Mouse (Mus musculus): Measurements from ENCODE around the gene Ecd. TPM values are rescaled to one million over a fixed set of nuclear protein-coding genes. Genes with fewer than 3 reads are reported as not detected.

The Ecd gene
- total and polyA plus RNA-seq, 3 experiments: 56.6 to 79.6 (median 62.5) TPM

- TF ChIP-seq GATA2 (IDR thresholded peaks at IDR 0.05; ENCODE audit: borderline replicate concordance, low read depth, low read length) (no peak), GATA1 (IDR thresholded peaks at IDR 0.05; ENCODE audit: borderline replicate concordance, low read length) (no peak), TAL1 (conservative IDR thresholded peaks at IDR 0.05; ENCODE audit: low read depth, low read length) (no peak), POLR2AphosphoS5 (IDR thresholded peaks at IDR 0.05; ENCODE audit: insufficient replicate concordance, low read depth, low read length) (no peak), CTCF (IDR thresholded peaks at IDR 0.05; ENCODE audit: low read depth, low read length) (no peak)
- H3K4me1 ChIP-seq (ENCODE audit: insufficient read depth, low read depth, low read length): peaks cover 6% of the 10 kb centered on the region; the same call in 1 of the 2 replicates
- no peaks in the 10 kb centered on the region for H3K9me3 ChIP-seq (replicated peaks)
- ATAC-seq (ENCODE audit: extremely low read depth, insufficient number of reproducible peaks, low FRiP score, poor library complexity, severe bottlenecking) (no peak), DNase-seq (ENCODE audit: low spot score) (no peak)
- H3K27me3 ChIP-seq (ENCODE audit: insufficient read depth, low read length): no peaks in the 10 kb centered on the region
- H3K36me3 ChIP-seq (replicated peaks): peaks cover 64% of the 10 kb centered on the region
- no peak overlapping the region for H3K4me3 ChIP-seq (ENCODE audit: low read depth, low read length)
These were observed 22.9 kb upstream of the Ecd start for GRCm38 (mm10) chr14:20370798-20371197.

- TF ChIP-seq CTCF (IDR thresholded peaks at IDR 0.05; ENCODE audit: low read depth, low read length) (no peak), TAL1 (conservative IDR thresholded peaks at IDR 0.05; ENCODE audit: low read depth, low read length) (no peak), GATA2 (IDR thresholded peaks at IDR 0.05; ENCODE audit: borderline replicate concordance, low read depth, low read length) (no peak), GATA1 (IDR thresholded peaks at IDR 0.05; ENCODE audit: borderline replicate concordance, low read length) (no peak), POLR2AphosphoS5 (IDR thresholded peaks at IDR 0.05; ENCODE audit: insufficient replicate concordance, low read depth, low read length) (no peak)
- peaks cover 6% of the 10 kb centered on the region; the same call in 1 of the 2 replicates for H3K4me1 ChIP-seq (ENCODE audit: insufficient read depth, low read depth, low read length)
- H3K4me3 ChIP-seq (ENCODE audit: low read depth, low read length): no peak overlapping the region
- H3K9me3 ChIP-seq (replicated peaks): no peaks in the 10 kb centered on the region
- no peaks in the 10 kb centered on the region for H3K27me3 ChIP-seq (ENCODE audit: insufficient read depth, low read length)
- peaks cover 64% of the 10 kb centered on the region for H3K36me3 ChIP-seq (replicated peaks)
- ATAC-seq (ENCODE audit: extremely low read depth, insufficient number of reproducible peaks, low FRiP score, poor library complexity, severe bottlenecking): no peak
- DNase-seq (ENCODE audit: low spot score): no peak
These were observed 20.4 kb upstream of the Ecd start for GRCm38 (mm10) chr14:20368271-20368670.

GRCm38 (mm10) chr14:20363230-20363629, 15.3 kb upstream of the Ecd start:
- H3K36me3 ChIP-seq (replicated peaks): peaks cover 73% of the 10 kb centered on the region

GRCm38 (mm10) chr14:20347441-20347990, 405 bp downstream of the Ecd start:
- peaks cover 50% of the 10 kb centered on the region for H3K36me3 ChIP-seq (replicated peaks)
- peak overlapping the region; percentile 80 for H3K4me3 ChIP-seq (ENCODE audit: low read depth, low read length)
- H3K4me1 ChIP-seq (ENCODE audit: insufficient read depth, low read depth, low read length): peaks cover 24% of the 10 kb centered on the region
- TF ChIP-seq GATA2 (IDR thresholded peaks at IDR 0.05; ENCODE audit: borderline replicate concordance, low read depth, low read length): no peak
- TF ChIP-seq CTCF (IDR thresholded peaks at IDR 0.05; ENCODE audit: low read depth, low read length): no peak
- TF ChIP-seq GATA1 (IDR thresholded peaks at IDR 0.05; ENCODE audit: borderline replicate concordance, low read length): no peak
- no peak for TF ChIP-seq POLR2AphosphoS5 (IDR thresholded peaks at IDR 0.05; ENCODE audit: insufficient replicate concordance, low read depth, low read length)
- TF ChIP-seq TAL1 (conservative IDR thresholded peaks at IDR 0.05; ENCODE audit: low read depth, low read length): no peak
- no peaks in the 10 kb centered on the region for H3K27me3 ChIP-seq (ENCODE audit: insufficient read depth, low read length)
- ATAC-seq (ENCODE audit: extremely low read depth, insufficient number of reproducible peaks, low FRiP score, poor library complexity, severe bottlenecking) (no peak), DNase-seq (ENCODE audit: low spot score) (peak; percentile 19)
- no peaks in the 10 kb centered on the region for H3K9me3 ChIP-seq (replicated peaks)

More at GRCm38 (mm10) chr14:20363230-20363629, 15.3 kb upstream of the Ecd start:
- ATAC-seq (ENCODE audit: extremely low read depth, insufficient number of reproducible peaks, low FRiP score, poor library complexity, severe bottlenecking) (no peak), DNase-seq (ENCODE audit: low spot score) (no peak)
- TF ChIP-seq GATA1 (IDR thresholded peaks at IDR 0.05; ENCODE audit: borderline replicate concordance, low read length) (no peak), TAL1 (conservative IDR thresholded peaks at IDR 0.05; ENCODE audit: low read depth, low read length) (no peak), POLR2AphosphoS5 (IDR thresholded peaks at IDR 0.05; ENCODE audit: insufficient replicate concordance, low read depth, low read length) (no peak), GATA2 (IDR thresholded peaks at IDR 0.05; ENCODE audit: borderline replicate concordance, low read depth, low read length) (no peak), CTCF (IDR thresholded peaks at IDR 0.05; ENCODE audit: low read depth, low read length) (no peak)
- Histone ChIP-seq H3K4me1 (ENCODE audit: insufficient read depth, low read depth, low read length) (no peaks in the 10 kb centered on the region), H3K4me3 (ENCODE audit: low read depth, low read length) (no peak overlapping the region), H3K9me3 (replicated peaks) (no peaks in the 10 kb centered on the region), H3K27me3 (ENCODE audit: insufficient read depth, low read length) (no peaks in the 10 kb centered on the region)

GRCm38 (mm10) chr14:20345885-20346284, 2.0 kb downstream of the Ecd start:
- H3K4me3 ChIP-seq (ENCODE audit: low read depth, low read length): no peak overlapping the region; the same call in 1 of the 2 replicates
- DNase-seq (ENCODE audit: low spot score) (no peak), ATAC-seq (ENCODE audit: extremely low read depth, insufficient number of reproducible peaks, low FRiP score, poor library complexity, severe bottlenecking) (no peak)
- H3K27me3 ChIP-seq (ENCODE audit: insufficient read depth, low read length): no peaks in the 10 kb centered on the region
- no peaks in the 10 kb centered on the region for H3K9me3 ChIP-seq (replicated peaks)
- peaks cover 54% of the 10 kb centered on the region for H3K36me3 ChIP-seq (replicated peaks)
- no peak for TF ChIP-seq POLR2AphosphoS5 (IDR thresholded peaks at IDR 0.05; ENCODE audit: insufficient replicate concordance, low read depth, low read length)
- no peak for TF ChIP-seq CTCF (IDR thresholded peaks at IDR 0.05; ENCODE audit: low read depth, low read length)
- TF ChIP-seq GATA2 (IDR thresholded peaks at IDR 0.05; ENCODE audit: borderline replicate concordance, low read depth, low read length): no peak
- TF ChIP-seq GATA1 (IDR thresholded peaks at IDR 0.05; ENCODE audit: borderline replicate concordance, low read length): no peak
- TF ChIP-seq TAL1 (conservative IDR thresholded peaks at IDR 0.05; ENCODE audit: low read depth, low read length): no peak
- peaks cover 29% of the 10 kb centered on the region for H3K4me1 ChIP-seq (ENCODE audit: insufficient read depth, low read depth, low read length)

GRCm38 (mm10) chr14:20340866-20341265, 7.1 kb downstream of the Ecd start:
- Histone ChIP-seq H3K4me3 (ENCODE audit: low read depth, low read length) (peak overlapping the region; percentile 53; the same call in 1 of the 2 replicates), H3K9me3 (replicated peaks) (no peaks in the 10 kb centered on the region), H3K27me3 (ENCODE audit: insufficient read depth, low read length) (no peaks in the 10 kb centered on the region), H3K4me1 (ENCODE audit: insufficient read depth, low read depth, low read length) (peaks cover 20% of the 10 kb centered on the region), H3K36me3 (replicated peaks) (peaks cover 86% of the 10 kb centered on the region)
- ATAC-seq (ENCODE audit: extremely low read depth, insufficient number of reproducible peaks, low FRiP score, poor library complexity, severe bottlenecking): no peak
- TF ChIP-seq CTCF (IDR thresholded peaks at IDR 0.05; ENCODE audit: low read depth, low read length) (no peak), POLR2AphosphoS5 (IDR thresholded peaks at IDR 0.05; ENCODE audit: insufficient replicate concordance, low read depth, low read length) (no peak), TAL1 (conservative IDR thresholded peaks at IDR 0.05; ENCODE audit: low read depth, low read length) (no peak), GATA1 (IDR thresholded peaks at IDR 0.05; ENCODE audit: borderline replicate concordance, low read length) (no peak), GATA2 (IDR thresholded peaks at IDR 0.05; ENCODE audit: borderline replicate concordance, low read depth, low read length) (no peak)
- DNase-seq (ENCODE audit: low spot score): no peak

Measured in G1E (cell line).